Mouse (Mus musculus) gastrocnemius, adult 2 months (tissue): ENCODE data around the gene Sem1. TPM values are rescaled to one million over a fixed set of nuclear protein-coding genes. Genes with fewer than 3 reads are reported as not detected.

Source experiments
- DNase-seq: peaks from one replicate; pipeline ENCODE4 v3.0.0; 2022
- H3K27ac ChIP-seq: fragments of 200-600 bp; 2 replicates; pipeline ENCODE4 v1.8.1; 2022; ENCODE audit warnings: mild to moderate bottlenecking
- H3K4me3 ChIP-seq: fragments of 200-600 bp; 2 replicates; pipeline ENCODE4 v1.8.1; 2022; ENCODE audit warnings: mild to moderate bottlenecking, moderate library complexity
- CTCF ChIP-seq: fragments of 200-600 bp; IDR thresholded peaks from 2 replicates; pipeline ENCODE4 v1.8.1; 2022; ENCODE audit warnings: antibody characterized with exemption, mild to moderate bottlenecking, moderate library complexity
- intact Hi-C: fragments of 180-260 bp; cut with DNase I; formaldehyde crosslinking; loops from one replicate; pipeline ENCODE4 v1.15.1; 2025
- long read RNA-seq, 2 experiments: library from polyadenylated mRNA; stranded (forward); transcript quantifications; one replicate each; pipeline ENCODE4 v2.0.0; 2021
- total RNA-seq, 2 experiments: library from RNA; stranded (reverse); gene quantifications; 2 replicates each; pipeline ENCODE4 v1.2.3; 2021

Gene Sem1
- total RNA-seq, result 10 to 100 TPM; 60.1 to 74.3 TPM
- long read RNA-seq, experiment 1, transcript Sem1-201 (3 exons, 1,472 nt), result major isoform, 208 of 211 reads
- long read RNA-seq, experiment 1, partial matches to known transcripts, result 1 of 211 reads
- long read RNA-seq, experiment 1, other reads (novel, unspliced or antisense), result 2 of 211 reads
- long read RNA-seq, experiment 2, transcript Sem1-201 (3 exons, 1,472 nt), result major isoform, 235 of 238 reads
- long read RNA-seq, experiment 2, partial matches to known transcripts, result 1 of 238 reads
- long read RNA-seq, experiment 2, other reads (novel, unspliced or antisense), result 2 of 238 reads

GRCm38 (mm10) chr6:6578304-6579149 is at the start of gene Sem1:
Gene Sem1 (minus strand): TSS chr6:6578663.
- peak; percentile 94 for DNase-seq
- TF ChIP-seq CTCF, result no peak
- intact Hi-C loops, result loop anchor here (10.0 kb wide), 1 partner anchor 376 kb away; the partner anchor contains the start of gene Sdhaf3
- Histone ChIP-seq H3K27ac (peak within 1 kb of the TSS; percentile 95), H3K4me3 (peak within 1 kb of the TSS; percentile 92)

GRCm38 (mm10) chr6:6622846-6623749 is 44.6 kb upstream of the Sem1 start:
- no peak for TF ChIP-seq CTCF
- intact Hi-C loops, result no loop called here
- Histone ChIP-seq H3K27ac (no peak overlapping the region), H3K4me3 (peak overlapping the region; percentile 43)
- DNase-seq, result peak; percentile 41

DNA sequence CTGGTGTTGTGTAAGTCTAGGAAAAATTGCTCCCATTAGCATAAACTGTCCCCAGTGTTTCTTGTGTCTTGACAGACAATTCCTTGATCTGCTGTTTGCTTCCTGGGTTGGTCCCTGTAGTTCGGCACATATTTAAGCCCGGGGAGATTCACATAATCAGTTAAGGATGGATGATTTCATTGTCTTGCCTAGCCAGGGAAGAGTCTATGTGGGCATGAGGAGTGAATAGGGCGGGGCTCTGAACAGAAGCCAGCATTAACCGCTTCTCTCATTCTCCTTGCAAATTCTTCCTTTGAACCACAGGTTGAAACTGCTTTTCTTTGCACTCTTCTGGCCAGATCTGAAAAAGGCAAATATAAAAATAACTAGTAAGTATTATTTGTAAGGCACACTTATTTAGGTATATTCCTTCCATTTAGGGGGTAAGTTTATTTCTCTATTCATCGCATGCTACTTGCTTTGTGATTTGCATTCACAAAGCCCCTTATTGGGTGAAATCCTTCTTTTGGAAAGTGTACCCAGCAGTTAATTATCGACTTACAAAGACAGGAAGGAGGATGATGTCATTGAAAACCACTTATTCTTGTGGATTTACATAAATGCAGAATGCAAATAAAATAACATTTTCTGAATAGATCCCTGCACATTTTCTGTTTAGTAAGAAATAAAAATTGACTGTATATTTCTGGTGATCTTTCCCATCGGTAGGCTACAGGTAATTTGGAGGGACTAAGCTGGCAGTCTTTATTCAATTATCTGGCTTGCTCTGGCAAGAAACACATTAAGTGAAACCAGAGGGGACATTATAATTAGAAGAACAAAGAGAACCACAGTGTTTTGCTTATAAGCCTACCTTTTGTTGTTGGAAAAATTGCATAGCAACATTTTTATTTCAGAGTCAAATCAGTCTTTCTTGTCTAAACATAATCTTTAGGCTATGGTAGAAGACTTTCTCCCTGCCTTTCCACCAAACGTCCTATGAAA is 25.4 kb upstream of the Sem1 start:
- Histone ChIP-seq H3K27ac (no peak overlapping the region), H3K4me3 (no peak overlapping the region)
- no peak for DNase-seq
- TF ChIP-seq CTCF, result no peak
- intact Hi-C loops, result no loop called here

DNA sequence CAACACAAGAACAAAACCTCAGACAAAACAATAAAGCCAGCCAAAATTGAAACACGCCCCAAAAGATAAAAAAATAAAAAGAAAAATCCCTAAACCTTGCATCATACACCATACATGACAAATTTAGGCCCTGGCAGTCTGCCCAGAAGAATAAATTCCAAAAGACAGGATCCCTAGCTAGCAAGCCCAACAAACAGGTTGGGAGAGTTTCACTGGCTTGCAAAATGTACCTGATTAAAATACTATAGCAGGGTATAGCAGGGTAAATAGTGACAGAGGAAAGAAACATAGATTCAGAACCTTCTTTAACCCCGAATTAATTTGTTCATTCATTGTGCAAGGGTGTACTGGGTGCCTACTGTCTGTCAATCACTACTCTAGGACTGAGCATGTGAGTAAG is 7.8 kb upstream of the Sem1 start:
- intact Hi-C loops, result no loop called here
- DNase-seq, result no peak
- no peak overlapping the region for H3K27ac ChIP-seq
- no peak overlapping the region for H3K4me3 ChIP-seq
- TF ChIP-seq CTCF, result no peak

- intact Hi-C loops, result no loop called here
- no peak overlapping the region for H3K27ac ChIP-seq
Measured at GRCm38 (mm10) chr6:6581849-6582248, 3.4 kb upstream of the Sem1 start.

DNA sequence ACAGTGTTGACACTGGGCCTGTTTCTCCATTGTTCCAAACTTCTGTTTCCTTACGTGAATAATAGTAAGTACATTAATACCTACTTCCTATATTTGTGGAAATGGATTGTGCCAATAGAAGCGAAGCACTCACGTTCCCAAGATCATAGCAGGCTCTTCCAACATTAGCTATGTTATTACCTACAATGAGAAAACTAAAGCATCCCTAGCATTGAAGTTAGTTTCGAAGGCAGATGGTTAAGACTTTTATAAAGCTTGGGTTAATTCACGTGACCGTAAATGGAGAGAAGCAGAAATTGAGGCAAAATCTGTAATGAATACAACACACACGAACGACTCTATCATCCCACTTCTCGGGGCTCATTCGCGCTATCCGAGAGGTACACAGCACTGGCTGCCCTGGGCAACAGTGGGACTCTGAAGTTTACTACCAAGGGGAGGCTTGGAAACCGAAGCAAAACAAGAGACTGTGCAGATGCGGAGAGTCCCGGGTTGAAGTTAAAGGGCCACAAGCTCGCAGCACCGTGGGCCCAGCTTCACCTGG is 650 bp downstream of the Sem1 start:
- Histone ChIP-seq H3K4me3 (peak overlapping the region; percentile 92), H3K27ac (peak overlapping the region; percentile 95)
- intact Hi-C loops, result loop anchor here (10.0 kb wide), 1 partner anchor 377 kb away; the partner anchor contains the start of gene Sdhaf3
- no peak for TF ChIP-seq CTCF
- DNase-seq, result no peak

More at GRCm38 (mm10) chr6:6581849-6582248, 3.4 kb upstream of the Sem1 start:
- no peak for TF ChIP-seq CTCF
- no peak for DNase-seq
- H3K4me3 ChIP-seq, result no peak overlapping the region

GRCm38 (mm10) chr6:6577291-6577690 is 1.2 kb downstream of the Sem1 start:
- peak overlapping the region; percentile 95 for H3K27ac ChIP-seq

DNA sequence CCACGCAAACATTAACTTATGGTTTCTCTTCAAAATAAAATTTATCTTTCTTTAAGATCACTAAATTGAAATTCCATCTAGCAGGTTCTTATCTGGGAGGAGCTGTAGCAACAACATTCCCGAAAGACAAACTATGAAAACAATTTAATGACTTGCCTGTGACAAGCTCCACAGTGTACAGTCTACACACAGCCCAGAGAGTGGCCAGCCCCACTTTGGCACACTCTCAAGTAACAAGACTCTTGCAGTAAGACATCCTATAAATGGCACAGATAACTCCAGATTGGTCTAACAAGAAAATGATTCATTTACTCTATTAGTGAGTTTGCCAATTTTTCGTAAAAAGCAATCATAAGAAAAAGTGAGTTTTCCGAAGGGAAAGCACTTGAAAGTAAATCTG is 2.7 kb downstream of the Sem1 start:
- Histone ChIP-seq H3K27ac (no peak overlapping the region), H3K4me3 (no peak overlapping the region)
- intact Hi-C loops, result loop anchor here (10.0 kb wide), 1 partner anchor 379 kb away; the partner anchor contains the start of gene Sdhaf3
- TF ChIP-seq CTCF, result no peak
- DNase-seq, result no peak

More at GRCm38 (mm10) chr6:6577291-6577690, 1.2 kb downstream of the Sem1 start:
- TF ChIP-seq CTCF, result no peak
- no peak for DNase-seq
- peak overlapping the region; percentile 92 for H3K4me3 ChIP-seq
- intact Hi-C loops, result loop anchor here (10.0 kb wide), 1 partner anchor 378 kb away; the partner anchor contains the start of gene Sdhaf3

DNA sequence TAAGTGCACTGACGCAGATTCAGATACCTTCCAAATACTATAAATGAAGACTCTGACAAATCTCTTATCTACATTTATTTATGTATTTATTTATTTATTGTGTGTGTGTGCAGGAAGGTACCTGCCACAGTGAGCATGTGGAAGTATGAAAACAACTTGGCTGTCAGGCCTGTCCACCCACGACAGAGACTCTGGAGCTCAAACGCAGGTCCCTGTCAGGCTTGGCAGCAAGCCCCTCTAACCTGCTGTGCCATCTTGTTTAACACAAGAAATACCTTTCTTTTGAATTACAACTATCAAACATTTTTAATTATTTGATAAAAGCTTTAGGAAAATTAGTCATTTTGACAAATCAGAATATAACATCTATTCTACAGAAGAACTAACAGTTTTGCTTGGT is 10.0 kb downstream of the Sem1 start:
- no peak overlapping the region for H3K4me3 ChIP-seq
- DNase-seq, result no peak
- TF ChIP-seq CTCF, result no peak
- no peak overlapping the region for H3K27ac ChIP-seq
- intact Hi-C loops, result no loop called here

GRCm38 (mm10) chr6:6563691-6564090 is 14.8 kb downstream of the Sem1 start:
- intact Hi-C loops, result no loop called here
- Histone ChIP-seq H3K27ac (no peak overlapping the region), H3K4me3 (no peak overlapping the region)
- DNase-seq, result peak; percentile 22
- TF ChIP-seq CTCF, result no peak

DNA sequence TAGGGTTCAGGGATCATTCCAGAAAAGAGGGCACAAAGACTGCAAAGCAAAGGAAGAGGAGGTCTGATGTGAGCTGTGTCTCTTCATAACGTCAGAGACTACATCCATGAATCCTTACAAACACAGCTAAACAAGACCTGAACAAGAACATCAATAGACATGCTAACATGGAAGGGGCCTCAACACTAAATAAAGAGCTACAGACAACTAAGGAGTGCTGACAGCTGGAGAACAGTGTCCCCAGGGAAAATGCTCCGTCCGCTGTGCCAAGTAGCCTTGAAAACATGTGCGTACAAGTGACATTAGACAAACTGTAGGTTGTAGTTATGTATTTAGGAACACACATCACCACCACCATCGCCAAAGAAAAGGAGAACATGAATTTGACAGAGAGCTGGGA is 15.7 kb downstream of the Sem1 start:
- no peak overlapping the region for H3K4me3 ChIP-seq
- intact Hi-C loops, result no loop called here
- no peak for TF ChIP-seq CTCF
- peak; percentile 30 for DNase-seq
- H3K27ac ChIP-seq, result no peak overlapping the region
